Mouse (Mus musculus) CH12.LX (cell line): ENCODE measurements around the gene Rab40c. TPM values are rescaled to one million over a fixed set of nuclear protein-coding genes. Genes with fewer than 3 reads are reported as not detected.

Experiments used
- DNase-seq: peaks from one replicate; pipeline ENCODE4 v3.0.0-alpha.2; 2013; ENCODE audit errors: extremely low read depth
- H3K27ac ChIP-seq: 2 replicates; pipeline ENCODE4 v1.5.1; 2012; ENCODE audit warnings: low read depth, mild to moderate bottlenecking, control low read depth, moderate library complexity; ENCODE audit not compliant: insufficient read depth
- H3K27me3 ChIP-seq: replicated peaks from 2 replicates; pipeline ENCODE3; 2012; ENCODE audit warnings: inconsistent platforms
- H3K36me3 ChIP-seq, 2 experiments: replicated peaks in 1 of 2; 2 replicates each; pipeline versions ENCODE3 to v1.6.1; 2012; ENCODE audit warnings: inconsistent platforms in 1 of 2, low read length in 1 of 2, mild to moderate bottlenecking in 1 of 2, mixed read lengths in 1 of 2, moderate library complexity in 1 of 2; ENCODE audit not compliant: control insufficient read depth in 1 of 2, insufficient read depth in 1 of 2
- H3K4me1 ChIP-seq, 2 experiments: 2 replicates each; pipeline ENCODE4 v1.6.1; 2012; ENCODE audit warnings: inconsistent platforms in 1 of 2, moderate library complexity in 1 of 2; ENCODE audit not compliant: insufficient read depth in 2 of 2, control insufficient read depth in 1 of 2
- H3K4me2 ChIP-seq: 2 replicates; pipeline ENCODE4 v1.6.1; 2012; ENCODE audit warnings: low read depth, mild to moderate bottlenecking, control low read depth; ENCODE audit not compliant: poor library complexity, insufficient read depth, severe bottlenecking
- H3K4me3 ChIP-seq, 3 experiments: fragments of 150-350 bp in 1 of 3; sonication (generic) in 1 of 3; replicated peaks in 1 of 3; 2 replicates each; pipeline versions ENCODE3 to v1.5.1; 2011 to 2012; ENCODE audit warnings: low read depth in 2 of 3, low read length in 2 of 3, mild to moderate bottlenecking in 2 of 3, moderate library complexity in 2 of 3, control low read depth in 1 of 3, improper control_type of control experiment in 1 of 3, inconsistent platforms in 1 of 3, mixed read lengths in 1 of 3; ENCODE audit not compliant: poor library complexity in 1 of 3
- H3K79me2 ChIP-seq: replicated peaks from 2 replicates; pipeline ENCODE4 v1.6.1; 2012; ENCODE audit warnings: mild to moderate bottlenecking, moderate library complexity; ENCODE audit not compliant: control insufficient read depth, poor library complexity, insufficient read depth, severe bottlenecking; ENCODE audit errors: extremely low read depth
- H3K9ac ChIP-seq: 2 replicates; pipeline ENCODE4 v1.6.1; 2012; ENCODE audit warnings: low read depth, mild to moderate bottlenecking, control low read depth, moderate library complexity; ENCODE audit not compliant: insufficient read depth
- H3K9me3 ChIP-seq: replicated peaks from 2 replicates; pipeline ENCODE3; 2012; ENCODE audit warnings: low read length, inconsistent platforms, mixed read lengths
- BHLHE40 ChIP-seq: IDR thresholded peaks from 2 replicates; pipeline ENCODE4 v1.6.1; 2011; ENCODE audit warnings: mild to moderate bottlenecking, low read depth, low read length, improper control_type of control experiment
- CHD2 ChIP-seq: IDR thresholded peaks from 2 replicates; pipeline ENCODE4 v1.6.1; 2011; ENCODE audit warnings: low read length, improper control_type of control experiment
- CTCF ChIP-seq, 2 experiments: IDR thresholded peaks in 1 of 2; conservative IDR thresholded peaks in 1 of 2; 2 replicates each; pipeline ENCODE4 v1.5.1; 2011 to 2012; ENCODE audit warnings: low read depth in 2 of 2, low read length in 2 of 2, improper control_type of control experiment in 1 of 2, inconsistent platforms in 1 of 2, mild to moderate bottlenecking in 1 of 2, moderate library complexity in 1 of 2
- E2F4 ChIP-seq: IDR thresholded peaks from 2 replicates; pipeline ENCODE4 v1.6.1; 2011; ENCODE audit warnings: low read depth, low read length, improper control_type of control experiment; ENCODE audit not compliant: insufficient replicate concordance
- ELF1 ChIP-seq: IDR thresholded peaks from 2 replicates; pipeline ENCODE4 v1.6.1; 2014; ENCODE audit warnings: low read depth, mild to moderate bottlenecking, inconsistent platforms, low read length, improper control_type of control experiment
- EP300 ChIP-seq: IDR thresholded peaks from 2 replicates; pipeline ENCODE4 v1.6.1; 2011; ENCODE audit warnings: low read length, improper control_type of control experiment
- ETS1 ChIP-seq: conservative IDR thresholded peaks from 2 replicates; pipeline ENCODE4 v1.6.1; 2012; ENCODE audit warnings: low read depth, mild to moderate bottlenecking, inconsistent platforms, low read length, improper control_type of control experiment, moderate library complexity
- GABPA ChIP-seq: IDR thresholded peaks from 2 replicates; pipeline ENCODE4 v1.6.1; 2012; ENCODE audit warnings: low read depth, low read length, improper control_type of control experiment, inconsistent platforms; ENCODE audit not compliant: insufficient replicate concordance
- HCFC1 ChIP-seq: IDR thresholded peaks from 2 replicates; pipeline ENCODE4 v1.6.1; 2012; ENCODE audit warnings: low read depth, mild to moderate bottlenecking, inconsistent platforms, low read length, improper control_type of control experiment
- IRF4 ChIP-seq: IDR thresholded peaks from 2 replicates; pipeline ENCODE4 v1.6.1; 2014; ENCODE audit warnings: low read depth, mild to moderate bottlenecking, inconsistent platforms, low read length, improper control_type of control experiment
- JUN ChIP-seq: IDR thresholded peaks from 2 replicates; pipeline ENCODE4 v1.6.1; 2011; ENCODE audit warnings: low read depth, mild to moderate bottlenecking, low read length, improper control_type of control experiment, moderate library complexity; ENCODE audit not compliant: insufficient read depth
- JUND ChIP-seq: conservative IDR thresholded peaks from 2 replicates; pipeline ENCODE4 v1.6.1; 2011; ENCODE audit warnings: low read depth, low read length, improper control_type of control experiment
- MAFK ChIP-seq: IDR thresholded peaks from 2 replicates; pipeline ENCODE4 v1.6.1; 2011; ENCODE audit warnings: low read length, improper control_type of control experiment; ENCODE audit not compliant: insufficient replicate concordance
- MAX ChIP-seq: IDR thresholded peaks from 2 replicates; pipeline ENCODE4 v1.6.1; 2011; ENCODE audit warnings: low read length, improper control_type of control experiment
- MAZ ChIP-seq: IDR thresholded peaks from 2 replicates; pipeline ENCODE4 v1.6.1; 2012; ENCODE audit warnings: low read depth, mild to moderate bottlenecking, inconsistent platforms, low read length, improper control_type of control experiment, moderate library complexity
- MYC ChIP-seq: IDR thresholded peaks from 2 replicates; pipeline ENCODE4 v1.6.1; 2011; ENCODE audit warnings: low read depth, mild to moderate bottlenecking, improper control_type of control experiment, low read length
- NELFE ChIP-seq: IDR thresholded peaks from 2 replicates; pipeline ENCODE4 v1.6.1; 2011; ENCODE audit warnings: low read depth, low read length, improper control_type of control experiment
- NRF1 ChIP-seq: IDR thresholded peaks from 2 replicates; pipeline ENCODE4 v1.6.1; 2014; ENCODE audit warnings: low read depth, mild to moderate bottlenecking, inconsistent platforms, low read length, improper control_type of control experiment, moderate library complexity
- PAX5 ChIP-seq: IDR thresholded peaks from 2 replicates; pipeline ENCODE4 v1.6.1; 2012; ENCODE audit warnings: low read length, inconsistent platforms, mixed read lengths
- POLR2A ChIP-seq: IDR thresholded peaks from 2 replicates; pipeline ENCODE4 v1.6.1; 2011; ENCODE audit warnings: low read depth, mild to moderate bottlenecking, improper control_type of control experiment, low read length
- POLR2AphosphoS2 ChIP-seq: IDR thresholded peaks from 2 replicates; pipeline ENCODE4 v1.6.1; 2011; ENCODE audit warnings: low read depth, low read length, improper control_type of control experiment
- RAD21 ChIP-seq: IDR thresholded peaks from 2 replicates; pipeline ENCODE4 v1.6.1; 2011; ENCODE audit warnings: low read depth, mild to moderate bottlenecking, low read length, improper control_type of control experiment, moderate library complexity
- RCOR1 ChIP-seq: conservative IDR thresholded peaks from 2 replicates; pipeline ENCODE4 v1.6.1; 2012; ENCODE audit warnings: low read depth, mild to moderate bottlenecking, inconsistent platforms, low read length, improper control_type of control experiment
- SIN3A ChIP-seq: IDR thresholded peaks from 2 replicates; pipeline ENCODE4 v1.6.1; 2012; ENCODE audit warnings: low read length, improper control_type of control experiment, inconsistent platforms
- SMC3 ChIP-seq: IDR thresholded peaks from 2 replicates; pipeline ENCODE4 v1.6.1; 2011; ENCODE audit warnings: low read depth, low read length, improper control_type of control experiment
- TBP ChIP-seq: conservative IDR thresholded peaks from 2 replicates; pipeline ENCODE4 v1.6.1; 2011; ENCODE audit warnings: low read depth, low read length, improper control_type of control experiment
- UBTF ChIP-seq: IDR thresholded peaks from 2 replicates; pipeline ENCODE4 v1.6.1; 2012; ENCODE audit warnings: low read depth, mild to moderate bottlenecking, inconsistent platforms, low read length, improper control_type of control experiment, moderate library complexity
- USF1 ChIP-seq: IDR thresholded peaks from 2 replicates; pipeline ENCODE4 v1.6.1; 2014; ENCODE audit warnings: low read depth, mild to moderate bottlenecking, inconsistent platforms, low read length, improper control_type of control experiment
- ZKSCAN1 ChIP-seq: IDR thresholded peaks from 2 replicates; pipeline ENCODE4 v1.6.1; 2012; ENCODE audit warnings: low read depth, inconsistent platforms, low read length, improper control_type of control experiment, borderline replicate concordance
- dilution Hi-C: fragments of 300-500 bp; cut with MboI; formaldehyde crosslinking; loops from 2 replicates; pipeline ENCODE4 v1.14.3; 2020; ENCODE audit warnings: low sequenced_read_pairs; ENCODE audit not compliant: extremely low pct_unique_long_range_greater_than_20kb, extremely low pct_ligation_motif_present
- in situ Hi-C: fragments of 300-500 bp; cut with MboI; formaldehyde crosslinking; loops from 3 replicates; pipeline ENCODE4 v1.14.3; 2019; ENCODE audit warnings: low sequenced_read_pairs, low pct_ligation_motif_present, low pct_unique_long_range_greater_than_20kb, mixed read lengths
- polyA plus RNA-seq: library from polyadenylated mRNA; unstranded; fragments of >175 nt; gene quantifications from 2 replicates; pipeline ENCODE4 v1.2.1, GENCODE M21; 2012; ENCODE audit warnings: low read depth; ENCODE audit not compliant: insufficient read length
- total RNA-seq, 2 experiments: library from RNA; depleted of rRNA; stranded (reverse); fragments of 300-350 nt in 1 of 2; fragments of >200 nt in 1 of 2; gene quantifications; 2 replicates each; pipeline ENCODE4 v1.2.3; 2012 to 2014

Rab40c gene
- total and polyA plus RNA-seq, 3 experiments = 8.0 to 14.4 (median 9.2) TPM

DNA sequence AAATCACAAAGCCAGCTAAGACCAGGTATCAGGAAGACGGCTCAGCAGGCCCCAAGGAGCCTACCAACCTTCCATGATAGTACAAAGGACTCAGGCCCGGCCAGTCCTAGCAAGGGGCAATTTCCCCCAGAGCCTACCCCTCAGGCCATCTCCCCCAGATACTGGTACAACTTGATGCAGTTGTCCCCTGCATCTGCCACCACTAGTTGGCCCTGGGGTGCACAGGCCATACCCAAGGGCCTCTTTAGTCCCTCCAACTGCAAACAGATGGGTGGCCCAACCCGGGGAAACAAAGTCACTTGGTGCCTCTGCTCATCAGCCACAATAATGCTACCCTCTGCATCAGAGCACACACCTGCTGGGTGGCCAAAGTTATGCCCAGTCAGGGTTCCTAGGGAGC, 23.7 kb upstream of the Rab40c start:
- no peak overlapping the region for H3K4me2 ChIP-seq
- DNase-seq = no peak
- TF ChIP-seq JUN = no peak
- TF ChIP-seq CHD2 = no peak
- TF ChIP-seq GABPA = no peak
- TF ChIP-seq USF1 = no peak
- no peak for TF ChIP-seq UBTF
- TF ChIP-seq PAX5 = no peak
- TF ChIP-seq CTCF (conservative IDR thresholded peaks at IDR 0.05 in 1 of 2, IDR thresholded peaks at IDR 0.05 in 1 of 2; ENCODE audit: low read depth in 2 of 2, low read length in 2 of 2) = no peak
- TF ChIP-seq IRF4 = no peak
- no peak for TF ChIP-seq POLR2A
- TF ChIP-seq MAFK = no peak
- TF ChIP-seq NELFE = no peak
- TF ChIP-seq RCOR1 = no peak
- TF ChIP-seq BHLHE40 = no peak
- TF ChIP-seq SIN3A = no peak
- TF ChIP-seq EP300 = no peak
- TF ChIP-seq SMC3 = no peak
- no peak for TF ChIP-seq MAX
- no peak for TF ChIP-seq MAZ
- H3K9ac ChIP-seq = no peak overlapping the region
- H3K36me3 ChIP-seq = peaks cover 3 to 12% of the 10 kb centered on the region in 2 experiments
- dilution Hi-C loops (no loop called here), in situ Hi-C loops (no loop called here)
- peaks cover 24% of the 10 kb centered on the region for H3K27me3 ChIP-seq
- peaks cover 16% of the 10 kb centered on the region for H3K79me2 ChIP-seq
- H3K9me3 ChIP-seq = no peaks in the 10 kb centered on the region
- H3K4me3 ChIP-seq = no peak overlapping the region
- peaks cover 12 to 26% of the 10 kb centered on the region in 2 experiments; a peak in 3 of 4 replicates for H3K4me1 ChIP-seq
- H3K27ac ChIP-seq = no peak overlapping the region

DNA sequence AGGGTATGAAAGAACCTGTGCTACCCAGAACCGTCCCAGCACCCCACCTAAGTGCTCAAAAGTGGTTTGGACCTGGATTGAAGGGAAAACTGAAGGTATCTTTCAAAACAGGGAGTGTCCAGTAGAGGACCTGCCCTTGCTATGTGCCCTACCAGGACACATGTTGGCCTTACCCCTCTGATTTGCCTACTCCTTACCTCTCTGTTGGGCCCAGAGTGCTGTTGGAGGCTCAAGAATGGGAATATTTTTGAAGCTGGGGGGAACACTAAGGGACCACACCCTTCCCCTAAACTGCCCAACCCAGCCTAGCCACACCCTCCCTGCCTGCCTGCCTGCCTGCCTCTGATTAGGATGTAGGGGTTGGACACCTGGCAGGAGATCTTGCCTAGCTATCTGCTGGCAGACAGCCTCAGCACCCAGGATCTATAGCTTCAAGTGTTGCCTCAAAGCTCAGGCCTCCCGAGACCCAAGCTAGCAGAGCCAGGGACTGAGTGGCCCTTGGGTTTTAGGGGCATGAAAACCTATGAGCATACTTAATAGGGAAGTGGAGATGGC, 23.1 kb upstream of the Rab40c start:
- Histone ChIP-seq H3K27ac (no peak overlapping the region), H3K4me1 (peaks cover 12 to 26% of the 10 kb centered on the region in 2 experiments; a peak in 3 of 4 replicates), H3K9ac (peak overlapping the region; percentile 99; the same call in 1 of the 2 replicates), H3K27me3 (peaks cover 19% of the 10 kb centered on the region), H3K4me2 (peak overlapping the region; percentile 6; the same call in 1 of the 2 replicates), H3K36me3 (peaks cover 4 to 18% of the 10 kb centered on the region in 2 experiments), H3K4me3 (no peak overlapping the region), H3K9me3 (no peaks in the 10 kb centered on the region), H3K79me2 (peaks cover 16% of the 10 kb centered on the region)
- TF ChIP-seq POLR2A = no peak
- TF ChIP-seq UBTF = no peak
- TF ChIP-seq TBP = no peak
- no peak for TF ChIP-seq IRF4
- no peak for TF ChIP-seq MYC
- no peak for TF ChIP-seq MAFK
- TF ChIP-seq ETS1 = no peak
- no peak for TF ChIP-seq EP300
- no peak for TF ChIP-seq CTCF (conservative IDR thresholded peaks at IDR 0.05 in 1 of 2, IDR thresholded peaks at IDR 0.05 in 1 of 2; ENCODE audit: low read depth in 2 of 2, low read length in 2 of 2)
- no peak for TF ChIP-seq E2F4
- TF ChIP-seq RCOR1 = no peak
- no peak for TF ChIP-seq POLR2AphosphoS2
- no peak for TF ChIP-seq JUND
- TF ChIP-seq ZKSCAN1 = no peak
- TF ChIP-seq ELF1 = no peak
- TF ChIP-seq PAX5 = no peak
- TF ChIP-seq MAZ = no peak
- TF ChIP-seq HCFC1 = no peak
- TF ChIP-seq NRF1 = no peak
- no peak for TF ChIP-seq RAD21
- in situ Hi-C loops (no loop called here), dilution Hi-C loops (no loop called here)
- DNase-seq = no peak
